Mouse (Mus musculus) intestine, postnatal 0 days (tissue): Measurements from ENCODE around the gene Wasl. TPM values are rescaled to one million over a fixed set of nuclear protein-coding genes. Genes with fewer than 3 reads are reported as not detected.
A peak's percentile ranks its signal among the peaks of the same experiment; 100 is the strongest.

Experiments used
- ATAC-seq: fragments of 200-750 bp; cut with Nextera tagmentation; 2 replicates; pipeline ENCODE4 v1.8.0; 2017; ENCODE audit warnings: mild to moderate bottlenecking, moderate TSS enrichment, moderate library complexity
- H3K27ac ChIP-seq: fragments of 300-500 bp; sonication (generic); 2 replicates; pipeline ENCODE4 v1.5.1; 2014; ENCODE audit warnings: mild to moderate bottlenecking, low read depth, low read length, moderate library complexity
- H3K27me3 ChIP-seq: fragments of 300-500 bp; sonication (generic); replicated peaks from 2 replicates; pipeline ENCODE4 v1.6.1; 2014; ENCODE audit warnings: low read length, mixed read lengths; ENCODE audit not compliant: control insufficient read depth, insufficient read depth
- H3K36me3 ChIP-seq: fragments of 300-500 bp; sonication (generic); 2 replicates; pipeline ENCODE4 v1.6.1; 2014; ENCODE audit warnings: mild to moderate bottlenecking, moderate library complexity; ENCODE audit not compliant: control insufficient read depth, insufficient read depth
- H3K4me1 ChIP-seq: fragments of 300-500 bp; sonication (generic); replicated peaks from 2 replicates; pipeline ENCODE4 v1.6.1; 2014; ENCODE audit warnings: antibody characterized with exemption, low read length, mixed read lengths; ENCODE audit not compliant: control insufficient read depth, insufficient read depth
- H3K4me2 ChIP-seq: fragments of 300-500 bp; sonication (generic); replicated peaks from 2 replicates; pipeline ENCODE4 v1.6.1; 2014; ENCODE audit warnings: low read depth, mild to moderate bottlenecking, moderate library complexity
- H3K4me3 ChIP-seq: fragments of 300-500 bp; sonication (generic); 2 replicates; pipeline ENCODE4 v1.5.1; 2014; ENCODE audit warnings: low read depth, low read length
- H3K9ac ChIP-seq: fragments of 300-500 bp; sonication (generic); 2 replicates; pipeline ENCODE4 v1.6.1; 2014; ENCODE audit warnings: mild to moderate bottlenecking, low read depth, low read length
- H3K9me3 ChIP-seq: fragments of 300-500 bp; sonication (generic); 2 replicates; pipeline ENCODE4 v1.6.1; 2016; ENCODE audit warnings: mixed run types; ENCODE audit not compliant: control insufficient read depth
- CTCF ChIP-seq: sonication (generic); IDR thresholded peaks from 2 replicates; pipeline ENCODE4 v1.5.1; 2016; ENCODE audit warnings: low read depth, mild to moderate bottlenecking, control low read depth, antibody characterized with exemption, moderate library complexity
- WGBS: fragments of 180-500 bp; shearing (Covaris S2); extraction: QIAGEN DNeasy Blood & Tissue Kit; methylation state at CpG from one replicate; pipeline ENCODE4 v1.1.7; 2014; 5-methylcytosine and 5-hydroxymethylcytosine counted together
- polyA plus RNA-seq: library from polyadenylated mRNA; unstranded; fragments of >200 nt; fragmentation: Nextera tagmentation; extraction: Ambion mirVana; gene quantifications from 2 replicates; pipeline ENCODE4 v1.2.1, GENCODE M21; 2015

Gene Wasl
- 103 and 120 TPM in 2 replicates for polyA plus RNA-seq

GRCm38 (mm10) chr6:24664867-24665458 is at the start of gene Wasl:
Gene Wasl, minus strand, starts transcription at chr6:24665009.
- WGBS: under 1% methylated on average over 61 of the region's 63 CpGs
- Histone ChIP-seq H3K9ac (peak within 1 kb of the TSS; percentile 97), H3K36me3 (no peaks in the 10 kb centered on the region), H3K27me3 (no peaks in the 10 kb centered on the region), H3K4me1 (0 out of 2 replicates have a peak, but pooled peaks cover 3% of the 10 kb centered on the region), H3K4me2 (peak within 1 kb of the TSS; percentile 75), H3K4me3 (peak within 1 kb of the TSS; percentile 97), H3K9me3 (no peaks in the 10 kb centered on the region), H3K27ac (peak within 1 kb of the TSS; percentile 95)
- ATAC-seq: peak; percentile 98
- peak; percentile 26; the same call in 1 of the 2 replicates for TF ChIP-seq CTCF

DNA sequence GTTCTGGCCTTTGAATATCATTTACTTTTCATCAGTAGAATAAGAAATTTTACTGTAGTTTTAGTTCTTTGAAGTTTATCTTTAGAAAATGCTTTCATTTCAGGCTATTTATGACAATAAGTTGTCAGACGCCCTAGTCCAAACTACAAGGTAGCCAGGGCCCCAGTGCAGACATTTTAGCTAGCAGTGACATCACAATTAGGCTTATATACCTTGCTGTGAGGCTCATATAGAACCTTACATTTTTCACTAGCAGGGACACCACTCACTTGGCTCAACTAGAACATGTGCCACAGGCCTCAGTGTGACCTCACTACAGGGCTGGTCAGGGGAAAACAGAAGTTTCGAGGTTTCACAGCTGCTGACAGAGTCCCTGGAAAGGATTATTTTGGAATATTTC is 42.7 kb upstream of the Wasl start:
- H3K4me2 ChIP-seq: no peak overlapping the region

GRCm38 (mm10) chr6:24707090-24707489 is 42.3 kb upstream of the Wasl start:
- no peak for TF ChIP-seq CTCF
- no peak overlapping the region for H3K4me2 ChIP-seq
- H3K27ac ChIP-seq: peak overlapping the region; percentile 71
- 35% methylated on average over 5 of the region's 5 CpGs for WGBS
- no peaks in the 10 kb centered on the region for H3K27me3 ChIP-seq
- no peak overlapping the region for H3K9ac ChIP-seq
- no peaks in the 10 kb centered on the region for H3K9me3 ChIP-seq
- H3K36me3 ChIP-seq: no peaks in the 10 kb centered on the region
- ATAC-seq: peak; percentile 97
- H3K4me1 ChIP-seq: no peaks in the 10 kb centered on the region
- H3K4me3 ChIP-seq: no peak overlapping the region

More for the DNA sequence above, 42.7 kb upstream of the Wasl start:
- WGBS: 41% methylated on average over 2 of the region's 2 CpGs
- Histone ChIP-seq H3K36me3 (no peaks in the 10 kb centered on the region), H3K9ac (no peak overlapping the region), H3K27ac (peak overlapping the region; percentile 71), H3K27me3 (no peaks in the 10 kb centered on the region), H3K9me3 (no peaks in the 10 kb centered on the region), H3K4me3 (no peak overlapping the region), H3K4me1 (no peaks in the 10 kb centered on the region)
- peak; percentile 85 for ATAC-seq
- no peak for TF ChIP-seq CTCF

- H3K27me3 ChIP-seq: no peaks in the 10 kb centered on the region
- H3K27ac ChIP-seq: no peak overlapping the region
- no peak overlapping the region for H3K4me2 ChIP-seq
- H3K9me3 ChIP-seq: no peaks in the 10 kb centered on the region
- no peak overlapping the region for H3K9ac ChIP-seq
- ATAC-seq: no peak
- H3K36me3 ChIP-seq: no peaks in the 10 kb centered on the region
- WGBS: 90% methylated on average over 5 of the region's 5 CpGs
- H3K4me3 ChIP-seq: no peak overlapping the region
- H3K4me1 ChIP-seq: 0 out of 2 replicates have a peak, but pooled peaks cover 3% of the 10 kb centered on the region
- no peak for TF ChIP-seq CTCF
These were observed 32.4 kb upstream of the Wasl start for GRCm38 (mm10) chr6:24697216-24697615.

DNA sequence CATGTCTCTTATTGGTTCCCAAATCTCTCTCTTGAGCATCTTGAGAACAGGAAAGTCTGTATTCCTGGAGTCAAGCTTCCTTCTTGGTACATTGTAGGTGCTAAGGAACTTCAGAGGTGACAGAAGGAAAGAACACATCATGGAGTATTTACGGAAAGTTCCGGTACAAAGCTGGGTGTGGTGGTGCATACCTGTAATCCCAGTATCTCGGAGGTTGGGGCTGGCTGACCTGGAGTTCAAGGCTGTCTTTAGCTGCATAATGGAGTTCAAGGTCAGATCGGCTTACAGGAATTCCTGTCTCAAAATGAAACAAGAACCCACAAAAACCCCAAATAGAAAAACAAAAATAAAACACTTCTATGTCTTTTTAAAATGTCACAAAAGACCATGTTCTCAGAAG is 31.3 kb upstream of the Wasl start:
- no peaks in the 10 kb centered on the region for H3K9me3 ChIP-seq
- H3K36me3 ChIP-seq: no peaks in the 10 kb centered on the region
- no peaks in the 10 kb centered on the region for H3K27me3 ChIP-seq
- H3K4me2 ChIP-seq: no peak overlapping the region
- TF ChIP-seq CTCF: no peak
- no peak for ATAC-seq
- H3K9ac ChIP-seq: no peak overlapping the region
- no peak overlapping the region; the same call in 1 of the 2 replicates for H3K27ac ChIP-seq
- 0 out of 2 replicates have a peak, but pooled peaks cover 3% of the 10 kb centered on the region for H3K4me1 ChIP-seq
- WGBS: 67% methylated on average over 4 of the region's 4 CpGs
- H3K4me3 ChIP-seq: no peak overlapping the region

GRCm38 (mm10) chr6:24694455-24695410 is 29.9 kb upstream of the Wasl start:
- H3K27ac ChIP-seq: peak overlapping the region; percentile 65
- 45% methylated on average over 11 of the region's 11 CpGs for WGBS

More at GRCm38 (mm10) chr6:24694455-24695410, 29.9 kb upstream of the Wasl start:
- no peaks in the 10 kb centered on the region for H3K36me3 ChIP-seq
- no peak overlapping the region for H3K4me2 ChIP-seq
- H3K9ac ChIP-seq: no peak overlapping the region
- no peak for TF ChIP-seq CTCF
- no peak overlapping the region for H3K4me3 ChIP-seq
- no peaks in the 10 kb centered on the region for H3K9me3 ChIP-seq
- H3K27me3 ChIP-seq: no peaks in the 10 kb centered on the region
- peak; percentile 97 for ATAC-seq
- 0 out of 2 replicates have a peak, but pooled peaks cover 3% of the 10 kb centered on the region for H3K4me1 ChIP-seq
